Mouse (Mus musculus) gastrocnemius, postnatal 36 days (tissue): ENCODE measurements around the gene Sh3kbp1. TPM values are rescaled to one million over a fixed set of nuclear protein-coding genes. Genes with fewer than 3 reads are reported as not detected.
"Not testable (repeated sequence)": the region's sequence is repeated elsewhere in the genome, so short reads cannot be mapped to it uniquely, and the experiment has no call there.

ENCODE experiments used
- DNase-seq, 2 experiments: peaks; one replicate each; pipeline ENCODE4 v3.0.0; 2022
- intact Hi-C: fragments of 180-260 bp; cut with DNase I; formaldehyde crosslinking; loops from one replicate; pipeline ENCODE4 v1.15.1; 2025
- long read RNA-seq, 2 experiments: library from polyadenylated mRNA; stranded (forward); transcript quantifications; one replicate each; pipeline ENCODE4 v2.0.0; 2021
- total RNA-seq, 2 experiments: library from RNA; stranded (reverse); gene quantifications; 2 replicates each; pipeline ENCODE4 v1.2.3; 2021

The Sh3kbp1 gene
- 10 to 100 TPM; 22.9 to 26.4 TPM for total RNA-seq
- long read RNA-seq, experiment 1, partial matches to known transcripts = 2 of 15 reads
- long read RNA-seq, experiment 1, other reads (novel, unspliced or antisense) = 7 of 15 reads
- long read RNA-seq, experiment 2, partial matches to known transcripts = 3 of 24 reads
- long read RNA-seq, experiment 2, other reads (novel, unspliced or antisense) = 10 of 24 reads

- intact Hi-C loops = loop anchor here (5.0 to 10.0 kb wide), 2 partner anchors 128 to 335 kb away; no protein-coding TSS in a partner anchor
- DNase-seq = peak; percentile 46 to 57
Observed at GRCm38 (mm10) chrX:159626907-159627587, at the start of gene Sh3kbp1. Sh3kbp1 (plus strand) TSS chrX:159627272.

DNA sequence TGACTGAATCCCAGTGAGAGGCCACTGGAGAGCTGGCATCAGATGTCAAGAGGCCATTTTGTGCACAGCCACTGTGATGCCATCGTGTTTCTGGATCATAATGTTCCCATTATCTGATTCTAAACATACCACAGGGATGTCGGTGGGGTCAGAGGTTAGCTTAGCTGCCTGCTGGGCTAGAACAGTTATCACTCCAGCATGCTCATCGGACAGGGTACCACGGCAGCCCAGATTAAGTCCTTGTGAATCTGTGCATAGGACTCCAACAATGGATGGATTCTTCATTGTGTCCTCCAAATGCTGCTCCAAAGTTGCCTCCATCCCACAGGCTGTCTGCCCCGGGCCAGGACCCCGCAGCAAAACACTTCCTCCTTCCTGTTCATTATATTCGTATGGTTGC, 42.3 kb upstream of the Sh3kbp1 start:
- intact Hi-C loops, DNase-seq: not testable (repeated sequence)

GRCm38 (mm10) chrX:159591633-159592032, 35.4 kb upstream of the Sh3kbp1 start:
- intact Hi-C loops = no loop called here
- DNase-seq = no peak

GRCm38 (mm10) chrX:159597502-159597901, 29.6 kb upstream of the Sh3kbp1 start:
- no peak for DNase-seq
- intact Hi-C loops = no loop called here

DNA sequence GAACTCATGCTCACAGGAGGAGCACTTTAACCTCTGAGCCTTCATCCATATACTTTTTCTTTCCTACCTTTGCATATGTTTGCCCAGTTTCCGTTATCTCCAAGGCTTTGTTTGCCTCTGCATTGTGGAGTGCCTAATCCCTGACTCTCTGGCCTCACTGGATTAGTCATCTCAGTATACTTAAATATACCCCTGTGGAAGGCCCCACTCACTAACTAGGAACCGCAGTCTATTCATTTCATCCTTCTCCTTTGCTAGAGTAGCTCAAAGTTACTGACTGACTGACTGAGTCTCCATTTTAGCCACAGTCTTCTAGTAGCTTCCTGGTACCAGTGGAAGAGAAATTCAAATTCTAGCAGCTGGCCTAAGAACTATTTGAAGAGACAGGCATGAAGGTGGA, 22.2 kb upstream of the Sh3kbp1 start:
- intact Hi-C loops = no loop called here
- no peak for DNase-seq

GRCm38 (mm10) chrX:159606936-159607335, 20.1 kb upstream of the Sh3kbp1 start:
- no peak for DNase-seq
- intact Hi-C loops = no loop called here

DNA sequence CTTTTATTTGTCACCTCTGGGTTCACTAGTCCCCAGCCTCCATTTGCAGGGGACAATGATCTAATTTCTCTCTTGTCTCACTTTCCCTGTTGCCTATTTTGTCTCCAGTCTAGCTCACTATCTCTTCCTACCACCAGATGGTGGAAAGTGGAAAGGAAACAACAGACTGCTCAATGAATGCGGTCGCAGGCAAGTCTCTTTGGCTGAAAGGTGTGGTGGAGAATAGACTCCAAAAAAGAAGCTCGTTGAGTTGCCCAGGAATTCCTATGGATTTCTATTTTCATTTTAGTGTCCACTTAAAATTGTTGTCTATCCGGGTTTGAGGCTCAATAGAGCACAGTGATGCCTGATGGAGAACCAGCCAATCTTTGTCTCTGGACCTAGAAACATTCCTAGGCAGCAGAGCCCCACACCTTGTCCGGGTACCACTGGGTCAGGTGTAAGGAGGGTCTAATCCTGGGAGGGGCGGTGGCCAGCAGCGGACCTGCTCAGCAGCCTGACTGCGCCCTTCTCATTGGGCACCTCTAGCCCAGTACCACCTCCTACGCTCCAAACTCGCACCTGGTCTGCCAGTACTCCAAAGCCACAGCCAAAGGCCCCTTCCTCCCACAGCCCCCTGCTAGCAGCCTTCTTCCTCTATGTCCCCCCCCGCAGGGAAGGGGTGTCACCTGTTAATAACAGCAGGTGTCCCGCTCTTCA, 715 bp upstream of the Sh3kbp1 start:
- DNase-seq = no peak
- intact Hi-C loops = loop anchor here (5.0 to 10.0 kb wide), 2 partner anchors 128 to 336 kb away; no protein-coding TSS in a partner anchor

- DNase-seq = no peak
- intact Hi-C loops = loop anchor here (5.0 to 10.0 kb wide), 2 partner anchors 127 to 334 kb away; no protein-coding TSS in a partner anchor
Observed at GRCm38 (mm10) chrX:159627588-159628566, 805 bp downstream of the Sh3kbp1 start.

GRCm38 (mm10) chrX:159628629-159629028, 1.6 kb downstream of the Sh3kbp1 start:
- no peak for DNase-seq
- intact Hi-C loops = loop anchor here (5.0 to 10.0 kb wide), 2 partner anchors 126 to 334 kb away; no protein-coding TSS in a partner anchor

DNA sequence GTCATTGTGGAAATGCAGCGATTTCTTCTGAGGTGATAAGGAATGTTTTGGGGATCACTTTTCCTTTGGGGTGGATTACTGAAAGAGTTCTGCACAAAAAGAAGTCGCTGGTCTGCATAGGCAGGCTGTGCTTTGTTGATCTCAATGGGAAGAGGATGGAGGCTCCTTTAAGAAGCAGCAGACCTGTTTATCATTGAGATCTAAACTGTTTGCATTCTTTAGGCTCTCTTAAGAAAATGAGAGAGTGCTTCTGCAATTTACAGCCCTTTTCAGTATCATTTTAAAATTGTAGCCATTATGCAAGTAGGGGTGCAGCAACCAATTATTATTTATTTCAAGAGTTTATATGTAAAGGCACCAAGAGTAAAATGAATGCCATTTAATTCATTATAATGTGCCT, 2.1 kb downstream of the Sh3kbp1 start:
- DNase-seq = no peak
- intact Hi-C loops = loop anchor here (5.0 to 10.0 kb wide), 2 partner anchors 126 to 333 kb away; no protein-coding TSS in a partner anchor

GRCm38 (mm10) chrX:159638500-159639227, 11.6 kb downstream of the Sh3kbp1 start:
- DNase-seq = no peak
- intact Hi-C loops = no loop called here

GRCm38 (mm10) chrX:159639991-159640390, 12.9 kb downstream of the Sh3kbp1 start:
- DNase-seq = no peak
- intact Hi-C loops = no loop called here

DNA sequence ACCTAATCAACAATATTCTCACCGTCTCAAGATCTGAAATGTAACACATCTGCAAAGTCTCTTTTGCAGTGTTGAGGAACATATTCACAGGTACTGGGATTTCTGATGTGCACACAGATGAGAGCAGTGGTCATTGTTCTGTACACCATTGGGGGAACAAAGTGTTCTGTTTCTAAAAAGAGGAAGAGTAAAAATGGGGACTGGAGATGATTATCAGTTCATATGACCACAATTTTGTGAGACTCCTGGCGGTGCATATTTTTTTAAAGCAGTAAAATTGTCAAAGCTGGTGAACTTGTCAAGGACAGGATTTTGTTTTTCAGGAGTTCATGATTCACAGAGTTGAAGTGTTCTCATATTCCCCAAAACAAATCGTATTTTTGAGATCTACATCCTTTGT, 18.2 kb downstream of the Sh3kbp1 start:
- intact Hi-C loops = no loop called here
- no peak for DNase-seq

DNA sequence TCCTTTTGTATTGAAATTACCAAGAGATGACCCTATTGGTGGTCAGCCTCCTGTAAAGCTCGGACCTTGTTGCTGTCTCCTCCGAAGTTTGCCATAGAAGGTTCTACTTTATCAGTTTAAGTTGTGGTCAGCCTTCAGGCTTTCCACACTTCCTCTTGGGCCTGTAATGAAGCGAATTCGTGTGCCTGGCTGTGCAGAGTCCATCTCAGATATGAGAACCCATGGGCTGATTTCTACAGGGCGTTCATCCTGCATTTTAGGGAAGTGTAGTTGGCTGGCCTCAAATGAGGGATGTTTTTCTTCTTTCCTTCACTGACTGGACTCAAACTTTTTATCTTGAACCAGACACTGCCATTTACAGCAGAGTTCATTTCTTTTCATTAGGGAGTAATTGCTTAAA, 20.5 kb downstream of the Sh3kbp1 start:
- DNase-seq = no peak
- intact Hi-C loops = no loop called here

DNA sequence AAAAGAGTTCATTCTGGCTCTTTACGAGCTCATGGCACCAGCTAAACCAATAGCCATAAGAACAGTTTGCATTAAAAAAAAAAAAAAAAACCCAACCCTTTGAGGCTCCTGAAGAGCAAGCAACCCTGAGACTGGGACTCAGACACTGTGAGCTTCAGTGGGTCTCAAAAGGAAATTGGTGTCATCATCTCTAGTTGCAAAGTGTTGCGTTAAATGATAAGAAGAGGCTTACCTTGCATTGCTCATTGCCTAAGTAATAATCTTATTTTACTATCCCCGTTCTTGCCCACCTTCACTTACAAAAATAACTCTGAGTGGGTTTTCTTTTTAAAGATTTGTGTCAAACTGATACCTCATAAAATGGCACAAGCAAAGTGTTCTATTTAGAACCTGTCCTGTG, 21.5 kb downstream of the Sh3kbp1 start:
- no peak for DNase-seq
- intact Hi-C loops = no loop called here

DNA sequence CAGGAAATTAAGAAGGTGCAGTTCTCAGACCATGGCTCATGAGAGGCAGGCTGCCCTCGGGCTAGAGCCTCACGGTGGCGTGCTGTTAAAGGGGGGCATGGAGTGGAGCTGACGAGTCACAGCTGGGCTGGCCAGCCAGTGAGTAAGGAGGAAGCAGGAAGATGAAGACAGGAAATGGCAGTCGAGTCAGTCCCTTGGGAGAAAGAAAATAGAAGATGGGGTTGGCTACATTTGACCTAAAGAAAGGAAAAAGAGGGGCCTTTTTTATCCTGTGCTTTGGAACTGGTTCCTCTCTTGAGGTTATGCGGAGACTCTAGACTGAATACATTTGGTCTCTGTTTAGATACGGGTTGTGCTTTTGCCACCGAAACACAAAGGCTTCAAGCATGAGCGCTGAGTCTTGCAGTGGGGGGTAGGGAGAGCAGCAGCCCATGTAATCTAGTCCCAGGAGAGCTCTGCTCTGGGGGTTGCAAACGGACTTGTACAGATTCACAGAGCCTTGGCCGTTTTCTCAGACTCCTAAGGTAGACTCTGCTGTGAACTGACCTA, 23.1 kb downstream of the Sh3kbp1 start:
- intact Hi-C loops = no loop called here
- no peak for DNase-seq

DNA sequence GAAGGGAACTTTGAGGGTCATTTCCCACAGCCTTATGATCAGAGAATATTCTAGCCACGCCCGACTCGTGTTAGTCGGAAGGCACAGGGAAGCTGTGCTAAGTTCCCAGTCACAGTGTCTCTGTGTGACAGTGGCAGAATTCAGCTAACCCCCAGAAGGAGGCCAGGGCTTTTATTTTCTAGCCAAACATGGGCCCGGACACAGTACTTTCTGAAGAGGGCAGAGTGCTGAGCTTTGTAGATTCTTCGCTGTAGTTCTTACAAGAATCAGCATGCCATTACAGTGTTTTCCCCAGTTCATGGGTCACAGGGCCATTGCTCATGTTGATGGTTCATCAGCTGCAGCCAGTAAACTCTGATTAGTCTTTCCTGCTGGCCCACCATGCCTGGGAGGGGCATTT, 23.7 kb downstream of the Sh3kbp1 start:
- DNase-seq = no peak
- intact Hi-C loops = no loop called here

DNA sequence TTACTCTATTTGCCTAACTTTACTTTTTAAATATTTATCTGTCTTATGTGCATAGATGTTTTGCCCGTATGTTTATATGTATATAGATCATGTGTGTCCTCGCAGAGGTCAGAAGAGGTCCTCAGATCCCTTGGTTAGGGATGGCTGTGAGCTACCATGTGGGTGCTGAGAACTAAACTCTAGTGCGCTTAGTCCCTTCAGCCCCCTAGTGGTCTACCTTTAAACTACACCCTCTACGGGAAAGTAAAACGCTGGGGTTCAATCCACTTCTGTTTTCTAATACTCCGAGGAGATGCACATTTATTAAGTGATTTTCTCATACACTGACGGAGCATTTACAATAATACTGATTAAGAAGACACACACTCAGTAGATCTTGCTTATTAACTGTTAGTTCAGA, 44.3 kb downstream of the Sh3kbp1 start:
- intact Hi-C loops = no loop called here
- no peak for DNase-seq

GRCm38 (mm10) chrX:159672466-159672865, 45.4 kb downstream of the Sh3kbp1 start:
- intact Hi-C loops = no loop called here

More at GRCm38 (mm10) chrX:159672466-159672865, 45.4 kb downstream of the Sh3kbp1 start:
- DNase-seq = no peak
